Mouse (Mus musculus) heart, adult 11 months (tissue): Measurements from ENCODE around the gene Hif3a.
A peak's percentile ranks its signal among the peaks of the same experiment; 100 is the strongest.

ENCODE experiments used
- DNase-seq: peaks from one replicate; pipeline ENCODE4 v3.0.0; 2022

Hif3a gene

GRCm38 (mm10) chr7:17056601-17057523 lies 5.4 kb downstream of the Hif3a start:
- peak; percentile 95 for DNase-seq

GRCm38 (mm10) chr7:17056081-17056581 lies 6.1 kb downstream of the Hif3a start:
- peak; percentile 99 for DNase-seq

GRCm38 (mm10) chr7:17055287-17055946 lies 6.8 kb downstream of the Hif3a start:
- peak; percentile 66 for DNase-seq

GRCm38 (mm10) chr7:17054325-17054989 lies 7.8 kb downstream of the Hif3a start:
- DNase-seq: peak; percentile 92

- DNase-seq: peak; percentile 94
Measured at GRCm38 (mm10) chr7:17050933-17051594, 11.2 kb downstream of the Hif3a start.

- DNase-seq: peak; percentile 88
Measured at GRCm38 (mm10) chr7:17050491-17050890, 11.7 kb downstream of the Hif3a start.

- DNase-seq: peak; percentile 82
Measured at GRCm38 (mm10) chr7:17048431-17049190, 13.6 kb downstream of the Hif3a start.

- peak; percentile 78 for DNase-seq
Measured at GRCm38 (mm10) chr7:17047041-17047682, 15.1 kb downstream of the Hif3a start.

- DNase-seq: peak; percentile 68
Measured at GRCm38 (mm10) chr7:17045743-17046142, 16.5 kb downstream of the Hif3a start.

GRCm38 (mm10) chr7:17039373-17039772 lies 22.9 kb downstream of the Hif3a start:
- no peak for DNase-seq

- DNase-seq: no peak
Measured at GRCm38 (mm10) chr7:17038018-17038695, 24.1 kb downstream of the Hif3a start.

GRCm38 (mm10) chr7:17030239-17030638 lies 32.0 kb downstream of the Hif3a start:
- DNase-seq: no peak

GRCm38 (mm10) chr7:17028923-17029322 lies 33.3 kb downstream of the Hif3a start:
- peak; percentile 83 for DNase-seq

GRCm38 (mm10) chr7:17027588-17028343 lies 34.5 kb downstream of the Hif3a start, which contains the start of gene Ppp5c:
TSS of gene Ppp5c (minus strand) at chr7:17027924.
- DNase-seq: peak; percentile 99

- no peak for DNase-seq
Measured at GRCm38 (mm10) chr7:17026710-17027587, 35.3 kb downstream of the Hif3a start.

- no peak for DNase-seq
Measured at GRCm38 (mm10) chr7:17025896-17026622, 36.2 kb downstream of the Hif3a start.

- DNase-seq: no peak
Measured at GRCm38 (mm10) chr7:17025505-17025894, 36.7 kb downstream of the Hif3a start.
